Mouse (Mus musculus): ENCODE measurements around the gene P2rx3. TPM values are rescaled to one million over a fixed set of nuclear protein-coding genes. Genes with fewer than 3 reads are reported as not detected.

The P2rx3 gene
- polyA plus RNA-seq (2015; fragmentation: Nextera tagmentation; extraction: Ambion mirVana): 0.46 and 0.55 TPM in 2 replicates

DNA sequence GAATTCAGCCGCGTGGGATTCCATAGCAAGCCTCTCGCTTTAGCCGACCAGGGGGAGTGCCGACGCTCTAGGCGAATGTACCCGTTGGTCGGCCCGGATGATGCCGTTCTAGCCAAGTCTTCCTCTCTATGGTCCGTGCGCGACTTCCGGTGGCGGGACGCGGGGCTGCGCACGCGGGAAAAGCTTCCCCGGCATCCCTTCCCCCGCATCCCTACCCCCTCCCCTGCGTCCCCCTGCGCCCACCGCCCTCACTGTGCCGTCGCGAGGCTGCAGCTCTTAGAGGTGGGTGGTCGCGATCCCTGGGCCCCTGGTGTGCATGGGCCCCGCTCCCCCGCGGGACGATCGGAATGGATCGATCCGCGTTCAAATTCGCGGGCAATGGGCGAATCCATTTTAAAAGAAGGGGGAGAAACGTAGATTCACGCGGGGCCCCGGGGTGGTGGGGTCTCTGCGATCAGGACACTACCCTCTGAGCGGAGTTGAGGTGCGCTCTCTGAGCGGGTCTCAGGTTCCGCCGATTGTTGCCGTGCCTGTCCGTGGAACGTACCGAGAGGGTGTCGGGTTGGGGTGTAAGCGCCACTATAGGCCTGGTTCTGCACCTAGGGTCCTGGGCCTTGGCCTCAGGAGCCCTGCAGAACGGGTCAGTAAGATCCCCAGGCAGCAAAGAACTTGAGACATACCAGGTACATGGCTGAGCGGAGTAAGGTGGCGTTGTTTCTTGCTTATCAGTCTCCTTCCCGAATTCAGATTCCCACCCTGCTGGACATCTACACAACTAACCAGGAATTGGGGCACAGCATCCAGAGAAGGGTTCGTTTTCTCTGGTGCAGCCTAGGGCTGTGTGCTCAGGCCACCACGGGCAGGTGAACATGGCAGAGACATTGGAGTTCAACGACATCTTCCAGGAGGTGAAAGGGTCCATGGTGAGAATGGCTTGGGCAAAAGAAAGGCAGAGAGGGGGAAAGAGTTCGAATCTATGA, at the start of gene P2rx3, which contains the start of gene Ssrp1:
Gene P2rx3 (minus strand): TSS at position 416 of the 980 bp plus-strand sequence.
Gene Ssrp1 (plus strand): TSS at position 188 of the 980 bp plus-strand sequence.
- Histone ChIP-seq H3K4me3 (ENCODE audit: low read depth, low read length) (peak within 1 kb of the TSS; percentile 86), H3K27me3 (ENCODE audit: control insufficient read depth, insufficient read depth, low read depth, low read length) (peaks cover 17% of the 10 kb centered on the region), H3K4me1 (ENCODE audit: control insufficient read depth, low read depth, low read length) (peaks cover 15% of the 10 kb centered on the region), H3K4me2 (ENCODE audit: low read depth, low read length) (peak within 1 kb of the TSS; percentile 84), H3K36me3 (ENCODE audit: control insufficient read depth, insufficient read depth) (peaks cover 30% of the 10 kb centered on the region), H3K9ac (ENCODE audit: low read depth, low read length) (peak within 1 kb of the TSS; percentile 94), H3K9me3 (replicated peaks; ENCODE audit: control insufficient read depth, low read length) (no peaks in the 10 kb centered on the region), H3K27ac (ENCODE audit: low read length) (peak within 1 kb of the TSS; percentile 80)
- peak; percentile 94 for ATAC-seq (ENCODE audit: low read depth)
- WGBS (ENCODE audit: insufficient replicate concordance): under 1% methylated on average over 66 of the region's 66 CpGs

- no peak for ATAC-seq (ENCODE audit: low read depth)
These were observed 36.5 kb upstream of the P2rx3 start for GRCm38 (mm10) chr2:85073751-85074150.

GRCm38 (mm10) chr2:85071921-85072320, 34.7 kb upstream of the P2rx3 start:
- Histone ChIP-seq H3K9me3 (replicated peaks; ENCODE audit: control insufficient read depth, low read length) (no peaks in the 10 kb centered on the region), H3K4me3 (ENCODE audit: low read depth, low read length) (no peak overlapping the region), H3K4me1 (ENCODE audit: control insufficient read depth, low read depth, low read length) (no peaks in the 10 kb centered on the region; the same call in none of the 2 replicates), H3K4me2 (ENCODE audit: low read depth, low read length) (no peak overlapping the region), H3K36me3 (ENCODE audit: control insufficient read depth, insufficient read depth) (0 out of 2 replicates have a peak, but pooled peaks cover 2% of the 10 kb centered on the region), H3K27ac (ENCODE audit: low read length) (no peak overlapping the region), H3K27me3 (ENCODE audit: control insufficient read depth, insufficient read depth, low read depth, low read length) (no peaks in the 10 kb centered on the region), H3K9ac (ENCODE audit: low read depth, low read length) (no peak overlapping the region)
- WGBS (ENCODE audit: insufficient replicate concordance): 58% methylated on average over 5 of the region's 5 CpGs
- ATAC-seq (ENCODE audit: low read depth): no peak

More at GRCm38 (mm10) chr2:85073751-85074150, 36.5 kb upstream of the P2rx3 start:
- no peak overlapping the region for H3K4me3 ChIP-seq (ENCODE audit: low read depth, low read length)
- H3K9ac ChIP-seq (ENCODE audit: low read depth, low read length): no peak overlapping the region
- H3K9me3 ChIP-seq (replicated peaks; ENCODE audit: control insufficient read depth, low read length): no peaks in the 10 kb centered on the region
- WGBS (ENCODE audit: insufficient replicate concordance): 58% methylated on average over 5 of the region's 5 CpGs
- H3K4me2 ChIP-seq (ENCODE audit: low read depth, low read length): no peak overlapping the region
- no peaks in the 10 kb centered on the region for H3K27me3 ChIP-seq (ENCODE audit: control insufficient read depth, insufficient read depth, low read depth, low read length)
- H3K36me3 ChIP-seq (ENCODE audit: control insufficient read depth, insufficient read depth): 0 out of 2 replicates have a peak, but pooled peaks cover 2% of the 10 kb centered on the region
- H3K4me1 ChIP-seq (ENCODE audit: control insufficient read depth, low read depth, low read length): no peaks in the 10 kb centered on the region; the same call in none of the 2 replicates
- H3K27ac ChIP-seq (ENCODE audit: low read length): no peak overlapping the region

GRCm38 (mm10) chr2:85070086-85070485, 32.8 kb upstream of the P2rx3 start:
- WGBS (ENCODE audit: insufficient replicate concordance): 61% methylated on average over 15 of the region's 15 CpGs

DNA sequence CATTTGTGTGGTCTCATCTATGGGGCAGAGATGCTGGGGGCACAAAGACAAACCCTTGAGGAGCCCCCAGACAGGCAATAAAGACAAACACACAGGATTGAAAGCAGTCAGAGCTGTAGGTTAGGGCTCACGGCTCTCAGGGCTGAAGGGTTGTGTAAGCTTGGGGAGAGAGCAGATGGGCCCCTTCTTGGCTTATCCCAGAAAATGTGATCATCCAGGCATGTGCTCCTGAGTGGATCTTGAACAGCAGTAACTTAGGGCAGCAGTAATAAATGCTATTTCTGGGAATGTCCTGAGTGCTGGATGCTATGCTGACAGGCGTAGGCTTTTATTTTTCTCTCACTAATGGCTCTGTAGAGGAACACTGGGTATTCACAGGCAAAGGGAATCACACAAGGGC, 31.4 kb upstream of the P2rx3 start:
- no peak for ATAC-seq (ENCODE audit: low read depth)
- H3K4me3 ChIP-seq (ENCODE audit: low read depth, low read length): no peak overlapping the region
- H3K4me1 ChIP-seq (ENCODE audit: control insufficient read depth, low read depth, low read length): no peaks in the 10 kb centered on the region; the same call in none of the 2 replicates
- no peak overlapping the region for H3K9ac ChIP-seq (ENCODE audit: low read depth, low read length)
- no peak overlapping the region for H3K27ac ChIP-seq (ENCODE audit: low read length)
- no peaks in the 10 kb centered on the region for H3K27me3 ChIP-seq (ENCODE audit: control insufficient read depth, insufficient read depth, low read depth, low read length)
- H3K9me3 ChIP-seq (replicated peaks; ENCODE audit: control insufficient read depth, low read length): no peaks in the 10 kb centered on the region
- H3K36me3 ChIP-seq (ENCODE audit: control insufficient read depth, insufficient read depth): 0 out of 2 replicates have a peak, but pooled peaks cover 2% of the 10 kb centered on the region
- no peak overlapping the region for H3K4me2 ChIP-seq (ENCODE audit: low read depth, low read length)
- 71% methylated on average over 2 of the region's 2 CpGs for WGBS (ENCODE audit: insufficient replicate concordance)

More at GRCm38 (mm10) chr2:85070086-85070485, 32.8 kb upstream of the P2rx3 start:
- Histone ChIP-seq H3K4me1 (ENCODE audit: control insufficient read depth, low read depth, low read length) (no peaks in the 10 kb centered on the region; the same call in none of the 2 replicates), H3K36me3 (ENCODE audit: control insufficient read depth, insufficient read depth) (0 out of 2 replicates have a peak, but pooled peaks cover 2% of the 10 kb centered on the region), H3K9ac (ENCODE audit: low read depth, low read length) (no peak overlapping the region; the same call in 1 of the 2 replicates), H3K4me2 (ENCODE audit: low read depth, low read length) (no peak overlapping the region), H3K4me3 (ENCODE audit: low read depth, low read length) (no peak overlapping the region), H3K9me3 (replicated peaks; ENCODE audit: control insufficient read depth, low read length) (no peaks in the 10 kb centered on the region), H3K27me3 (ENCODE audit: control insufficient read depth, insufficient read depth, low read depth, low read length) (no peaks in the 10 kb centered on the region), H3K27ac (ENCODE audit: low read length) (no peak overlapping the region)
- no peak for ATAC-seq (ENCODE audit: low read depth)

DNA sequence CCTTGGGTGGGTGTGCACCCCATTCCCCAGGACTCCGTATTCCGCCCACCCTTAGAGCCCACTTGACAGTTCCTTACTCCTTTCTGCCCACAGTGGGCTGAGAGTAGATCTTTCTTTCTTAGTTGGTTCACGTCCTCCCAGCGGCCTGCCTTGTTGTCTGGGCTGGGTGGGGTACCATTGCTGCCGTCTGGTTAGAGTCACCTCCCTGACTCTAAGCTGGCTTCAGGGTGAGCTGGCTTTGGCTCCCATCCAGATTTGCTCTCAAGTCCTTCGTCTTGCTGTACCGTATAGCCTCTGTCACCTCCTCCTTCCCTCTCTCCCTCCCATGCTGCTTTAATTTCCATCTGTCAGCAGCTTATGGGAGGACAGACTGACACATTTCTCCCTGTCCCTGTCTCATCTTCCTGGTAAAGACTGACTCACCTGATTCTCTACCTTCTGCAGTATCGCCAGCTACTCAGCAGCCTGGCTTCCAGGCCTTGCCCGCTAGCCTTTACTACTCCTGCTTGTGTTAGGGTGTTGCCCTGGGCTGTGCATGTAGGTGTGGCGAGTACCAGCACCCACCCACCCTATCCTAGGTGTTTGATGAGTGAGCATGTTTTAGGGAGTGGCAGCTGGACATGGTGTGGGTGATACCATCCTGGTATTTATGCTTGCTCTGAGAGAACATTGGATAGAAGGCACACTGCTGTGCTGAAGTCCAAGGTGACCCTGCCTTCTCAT, 30.8 kb upstream of the P2rx3 start:
- no peaks in the 10 kb centered on the region; the same call in none of the 2 replicates for H3K4me1 ChIP-seq (ENCODE audit: control insufficient read depth, low read depth, low read length)
- no peaks in the 10 kb centered on the region for H3K9me3 ChIP-seq (replicated peaks; ENCODE audit: control insufficient read depth, low read length)
- H3K27ac ChIP-seq (ENCODE audit: low read length): no peak overlapping the region
- H3K9ac ChIP-seq (ENCODE audit: low read depth, low read length): no peak overlapping the region
- no peak for ATAC-seq (ENCODE audit: low read depth)
- no peak overlapping the region for H3K4me3 ChIP-seq (ENCODE audit: low read depth, low read length)
- H3K27me3 ChIP-seq (ENCODE audit: control insufficient read depth, insufficient read depth, low read depth, low read length): no peaks in the 10 kb centered on the region
- H3K4me2 ChIP-seq (ENCODE audit: low read depth, low read length): no peak overlapping the region
- WGBS (ENCODE audit: insufficient replicate concordance): 63% methylated on average over 10 of the region's 10 CpGs
- H3K36me3 ChIP-seq (ENCODE audit: control insufficient read depth, insufficient read depth): 0 out of 2 replicates have a peak, but pooled peaks cover 2% of the 10 kb centered on the region

DNA sequence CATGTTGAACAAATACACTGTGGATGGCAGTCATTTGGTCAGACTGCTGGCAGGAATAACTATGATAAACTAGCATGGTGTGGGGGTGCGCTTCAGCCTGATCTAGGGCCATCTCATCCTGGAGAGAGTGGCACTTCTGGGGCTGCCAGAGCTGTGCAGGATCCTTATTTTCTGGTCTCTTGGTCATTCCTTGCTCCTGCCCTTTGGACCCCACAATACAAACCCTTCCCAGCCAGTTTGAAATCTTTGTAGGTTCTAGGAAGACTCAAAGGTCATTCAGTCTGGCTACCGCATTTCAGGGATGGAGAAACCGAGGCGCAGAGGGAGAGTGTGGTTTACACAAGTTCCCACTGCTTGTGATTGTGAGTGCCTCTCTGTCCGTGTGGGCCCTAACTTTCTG, 29.7 kb upstream of the P2rx3 start:
- Histone ChIP-seq H3K9ac (ENCODE audit: low read depth, low read length) (no peak overlapping the region), H3K4me2 (ENCODE audit: low read depth, low read length) (no peak overlapping the region), H3K27ac (ENCODE audit: low read length) (no peak overlapping the region), H3K4me3 (ENCODE audit: low read depth, low read length) (no peak overlapping the region), H3K4me1 (ENCODE audit: control insufficient read depth, low read depth, low read length) (no peaks in the 10 kb centered on the region; the same call in none of the 2 replicates), H3K9me3 (replicated peaks; ENCODE audit: control insufficient read depth, low read length) (no peaks in the 10 kb centered on the region), H3K27me3 (ENCODE audit: control insufficient read depth, insufficient read depth, low read depth, low read length) (no peaks in the 10 kb centered on the region), H3K36me3 (ENCODE audit: control insufficient read depth, insufficient read depth) (0 out of 2 replicates have a peak, but pooled peaks cover 2% of the 10 kb centered on the region)
- WGBS (ENCODE audit: insufficient replicate concordance): 72% methylated on average over 5 of the region's 5 CpGs
- no peak for ATAC-seq (ENCODE audit: low read depth)

- WGBS (ENCODE audit: insufficient replicate concordance): 66% methylated on average over 12 of the region's 12 CpGs
- no peak for ATAC-seq (ENCODE audit: low read depth)
These were observed 28.0 kb upstream of the P2rx3 start for GRCm38 (mm10) chr2:85065141-85065875.

More at GRCm38 (mm10) chr2:85065141-85065875, 28.0 kb upstream of the P2rx3 start:
- Histone ChIP-seq H3K27ac (ENCODE audit: low read length) (no peak overlapping the region), H3K4me1 (ENCODE audit: control insufficient read depth, low read depth, low read length) (no peaks in the 10 kb centered on the region; the same call in 1 of the 2 replicates), H3K36me3 (ENCODE audit: control insufficient read depth, insufficient read depth) (no peaks in the 10 kb centered on the region), H3K4me3 (ENCODE audit: low read depth, low read length) (no peak overlapping the region), H3K4me2 (ENCODE audit: low read depth, low read length) (no peak overlapping the region), H3K27me3 (ENCODE audit: control insufficient read depth, insufficient read depth, low read depth, low read length) (no peaks in the 10 kb centered on the region), H3K9me3 (replicated peaks; ENCODE audit: control insufficient read depth, low read length) (no peaks in the 10 kb centered on the region), H3K9ac (ENCODE audit: low read depth, low read length) (no peak overlapping the region)
